Mouse (Mus musculus): ENCODE measurements around the gene Vat1l. TPM values are rescaled to one million over a fixed set of nuclear protein-coding genes. Genes with fewer than 3 reads are reported as not detected.

Vat1l gene
- total RNA-seq (2012; rRNA removed): not detected in 2 replicates
- polyA plus RNA-seq (2012; ENCODE audit: insufficient read depth in 1 of 2, insufficient read length in 2 of 2, low read depth in 1 of 2, low replicate concordance in 2 of 2, missing spikeins in 1 of 2): not detected

GRCm38 (mm10) chr8:114205221-114205901, at the start of gene Vat1l:
Gene Vat1l, plus strand, starts transcription at chr8:114205612.
- H3K9ac ChIP-seq (ENCODE audit: control insufficient read depth, low read depth, low read length, poor library complexity, severe bottlenecking): no peak within 1 kb of the TSS
- H3K9me3 ChIP-seq (replicated peaks; ENCODE audit: insufficient read depth, low read length): no peaks in the 10 kb centered on the region
- H3K4me3 ChIP-seq (ENCODE audit: control insufficient read depth in 1 of 2, insufficient read depth in 1 of 2, low read depth in 2 of 2, low read length in 2 of 2): no peak within 1 kb of the TSS
- no peak within 1 kb of the TSS for H3K27ac ChIP-seq (ENCODE audit: control insufficient read depth, low read depth, low read length)
- H3K79me2 ChIP-seq (ENCODE audit: control insufficient read depth, insufficient read depth, low read length, poor library complexity): no peaks in the 10 kb centered on the region
- no peak for TF ChIP-seq BHLHE40 (IDR thresholded peaks at IDR 0.05; ENCODE audit: borderline replicate concordance, low read depth, low read length)
- no peak for TF ChIP-seq ZNF384 (IDR thresholded peaks at IDR 0.05; ENCODE audit: low read depth, low read length)
- no peak for TF ChIP-seq CTCF (IDR thresholded peaks at IDR 0.05 in 2 of 3, conservative IDR thresholded peaks at IDR 0.05 in 1 of 3; ENCODE audit: control insufficient read depth in 1 of 3, insufficient read depth in 1 of 3, low read depth in 2 of 3, low read length in 3 of 3, poor library complexity in 1 of 3, severe bottlenecking in 1 of 3)
- no peak for TF ChIP-seq MAX (IDR thresholded peaks at IDR 0.05; ENCODE audit: low read length)
- TF ChIP-seq TCF12 (IDR thresholded peaks at IDR 0.05; ENCODE audit: low read depth, low read length): no peak
- TF ChIP-seq TAL1 (IDR thresholded peaks at IDR 0.05; ENCODE audit: low read length): no peak
- TF ChIP-seq NRF1 (IDR thresholded peaks at IDR 0.05; ENCODE audit: insufficient read depth, low read depth, low read length, poor library complexity, severe bottlenecking): no peak
- no peak for TF ChIP-seq RAD21 (IDR thresholded peaks at IDR 0.05; ENCODE audit: low read depth, low read length)
- no peak for TF ChIP-seq UBTF (IDR thresholded peaks at IDR 0.05; ENCODE audit: borderline replicate concordance, insufficient read depth, low read depth, low read length)
- no peak for TF ChIP-seq POLR2AphosphoS5 (IDR thresholded peaks at IDR 0.05; ENCODE audit: borderline replicate concordance, low read depth, low read length)
- no peak for TF ChIP-seq MAFK (IDR thresholded peaks at IDR 0.05; ENCODE audit: borderline replicate concordance, low read depth, low read length)
- TF ChIP-seq GATA1 (IDR thresholded peaks at IDR 0.05; ENCODE audit: low read depth, low read length): no peak
- no peak for TF ChIP-seq KAT2A (conservative IDR thresholded peaks at IDR 0.05; ENCODE audit: low read depth, low read length)
- TF ChIP-seq NELFE (IDR thresholded peaks at IDR 0.05; ENCODE audit: low read depth, low read length): no peak
- no peak for TF ChIP-seq POLR2A (IDR thresholded peaks at IDR 0.05; ENCODE audit: control insufficient read depth in 1 of 2, insufficient read depth in 1 of 2, low read depth in 1 of 2, low read length in 2 of 2, poor library complexity in 1 of 2)
- TF ChIP-seq ZC3H11A (IDR thresholded peaks at IDR 0.05; ENCODE audit: low read depth, low read length): no peak
- no peak for TF ChIP-seq ETS1 (IDR thresholded peaks at IDR 0.05; ENCODE audit: low read depth, low read length)
- no peak for TF ChIP-seq POLR2AphosphoS2 (IDR thresholded peaks at IDR 0.05; ENCODE audit: low read length)
- H3K36me3 ChIP-seq (ENCODE audit: control insufficient read depth in 1 of 2, insufficient read depth in 2 of 2, low read length in 2 of 2): no peaks in the 10 kb centered on the region
- no peaks in the 10 kb centered on the region for H3K27me3 ChIP-seq (ENCODE audit: control insufficient read depth in 1 of 2, insufficient read depth in 2 of 2, low read length in 2 of 2)
- H3K4me1 ChIP-seq (ENCODE audit: control insufficient read depth in 1 of 2, insufficient read depth in 2 of 2, low read length in 2 of 2): no peaks in the 10 kb centered on the region
- no peak for DNase-seq (ENCODE audit: low read depth, low spot score)

- no peaks in the 10 kb centered on the region for H3K9me3 ChIP-seq (replicated peaks; ENCODE audit: insufficient read depth, low read length)
- no peak overlapping the region for H3K27ac ChIP-seq (ENCODE audit: control insufficient read depth, low read depth, low read length)
- no peak for DNase-seq (ENCODE audit: low read depth, low spot score)
- no peaks in the 10 kb centered on the region for H3K79me2 ChIP-seq (ENCODE audit: control insufficient read depth, insufficient read depth, low read length, poor library complexity)
- H3K4me1 ChIP-seq (ENCODE audit: control insufficient read depth in 1 of 2, insufficient read depth in 2 of 2, low read length in 2 of 2): no peaks in the 10 kb centered on the region
- no peak overlapping the region for H3K4me3 ChIP-seq (ENCODE audit: control insufficient read depth in 1 of 2, insufficient read depth in 1 of 2, low read depth in 2 of 2, low read length in 2 of 2)
- no peak overlapping the region for H3K9ac ChIP-seq (ENCODE audit: control insufficient read depth, low read depth, low read length, poor library complexity, severe bottlenecking)
- H3K27me3 ChIP-seq (ENCODE audit: control insufficient read depth in 1 of 2, insufficient read depth in 2 of 2, low read length in 2 of 2): no peaks in the 10 kb centered on the region
- no peaks in the 10 kb centered on the region for H3K36me3 ChIP-seq (ENCODE audit: control insufficient read depth in 1 of 2, insufficient read depth in 2 of 2, low read length in 2 of 2)
- TF ChIP-seq KAT2A (conservative IDR thresholded peaks at IDR 0.05; ENCODE audit: low read depth, low read length): no peak
- no peak for TF ChIP-seq BHLHE40 (IDR thresholded peaks at IDR 0.05; ENCODE audit: borderline replicate concordance, low read depth, low read length)
- no peak for TF ChIP-seq JUND (IDR thresholded peaks at IDR 0.05; ENCODE audit: low read depth, low read length)
- TF ChIP-seq SMC3 (IDR thresholded peaks at IDR 0.05; ENCODE audit: low read depth, low read length): no peak
- TF ChIP-seq ELF1 (IDR thresholded peaks at IDR 0.05; ENCODE audit: low read depth, low read length): no peak
- TF ChIP-seq UBTF (IDR thresholded peaks at IDR 0.05; ENCODE audit: borderline replicate concordance, insufficient read depth, low read depth, low read length): no peak
- TF ChIP-seq MYC (IDR thresholded peaks at IDR 0.05; ENCODE audit: low read depth, low read length): no peak
- TF ChIP-seq POLR2AphosphoS5 (IDR thresholded peaks at IDR 0.05; ENCODE audit: borderline replicate concordance, low read depth, low read length): no peak
These were observed 46.8 kb upstream of the Vat1l start for GRCm38 (mm10) chr8:114158586-114158985.
